Mouse (Mus musculus): Measurements from ENCODE around the gene Gm49403.
A peak's percentile ranks its signal among the peaks of the same experiment; 100 is the strongest.

Gm49403 gene

GRCm38 (mm10) chr19:8911810-8912209, 28.1 kb downstream of the Gm49403 start:
- no peak for DNase-seq (ENCODE audit: low spot score)

GRCm38 (mm10) chr19:8914212-8914611, 30.5 kb downstream of the Gm49403 start:
- no peak for DNase-seq (ENCODE audit: low spot score)

- no peak for DNase-seq (ENCODE audit: low spot score)
Measured at GRCm38 (mm10) chr19:8919000-8919399, 35.3 kb downstream of the Gm49403 start.

- DNase-seq (ENCODE audit: low spot score) = no peak
Measured at GRCm38 (mm10) chr19:8919684-8920072, 35.9 kb downstream of the Gm49403 start.

GRCm38 (mm10) chr19:8920073-8920736, 36.5 kb downstream of the Gm49403 start, which contains the start of gene B3gat3:
Gene B3gat3, plus strand, starts transcription at chr19:8920374.
- peak; percentile 96 for DNase-seq (ENCODE audit: low spot score)

GRCm38 (mm10) chr19:8920836-8921291, 37.1 kb downstream of the Gm49403 start:
- DNase-seq (ENCODE audit: low spot score) = peak; percentile 60

- DNase-seq (ENCODE audit: low spot score) = no peak
Measured at GRCm38 (mm10) chr19:8921741-8922140, 38.0 kb downstream of the Gm49403 start.

- DNase-seq (ENCODE audit: low spot score) = no peak
Measured at GRCm38 (mm10) chr19:8926766-8927165, 43.0 kb downstream of the Gm49403 start.

GRCm38 (mm10) chr19:8927891-8928525, 44.3 kb downstream of the Gm49403 start:
- DNase-seq (ENCODE audit: low spot score) = no peak

GRCm38 (mm10) chr19:8928689-8929223, 45.0 kb downstream of the Gm49403 start:
- DNase-seq (ENCODE audit: low spot score) = no peak

GRCm38 (mm10) chr19:8929224-8930088, 45.7 kb downstream of the Gm49403 start, which contains the start of the genes Rom1 and Eml3:
Gene Rom1, minus strand, starts transcription at chr19:8929356.
Gene Eml3, plus strand, starts transcription at chr19:8929552.
- DNase-seq (ENCODE audit: low spot score) = peak; percentile 77

- DNase-seq (ENCODE audit: low spot score) = no peak
Measured at GRCm38 (mm10) chr19:8930117-8930516, 46.4 kb downstream of the Gm49403 start.

GRCm38 (mm10) chr19:8930771-8931170, 47.0 kb downstream of the Gm49403 start:
- no peak for DNase-seq (ENCODE audit: low spot score)

GRCm38 (mm10) chr19:8936736-8937135, 53.0 kb downstream of the Gm49403 start:
- DNase-seq (ENCODE audit: low spot score) = no peak
